Mouse (Mus musculus) olfactory bulb, adult 2 months (tissue): ENCODE measurements around the gene Gramd1a.

Experiments used
- CTCF ChIP-seq: fragments of 200-500 bp; IDR thresholded peaks from 2 replicates; pipeline ENCODE4 v1.5.1; 2012; ENCODE audit warnings: low read depth, mild to moderate bottlenecking, low read length, moderate library complexity; ENCODE audit not compliant: insufficient read depth
- POLR2A ChIP-seq: fragments of 200-500 bp; IDR thresholded peaks from 2 replicates; pipeline ENCODE4 v1.6.1; 2012; ENCODE audit warnings: mild to moderate bottlenecking, low read depth, low read length, moderate library complexity; ENCODE audit not compliant: insufficient read depth

DNA sequence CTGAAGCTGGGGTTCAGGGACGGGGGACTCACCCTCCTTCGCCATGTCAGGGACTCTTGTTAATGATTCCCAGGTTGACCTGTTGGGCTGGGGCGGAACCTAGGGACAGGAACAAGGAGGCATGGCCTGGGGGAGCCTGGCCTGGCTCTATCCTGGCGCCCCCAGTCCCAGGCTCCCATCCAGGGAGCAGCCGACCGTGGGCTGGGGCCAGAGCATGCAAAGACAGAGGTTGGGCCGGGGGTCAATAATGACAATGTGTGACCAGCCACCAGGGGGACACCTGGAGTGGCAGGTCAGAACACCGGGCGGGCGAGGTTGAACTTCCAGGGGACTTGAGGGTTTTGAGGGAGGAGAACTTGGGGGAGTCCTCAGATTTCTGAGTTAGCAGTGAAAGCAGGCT is 41.0 kb downstream of the Gramd1a start:
- TF ChIP-seq CTCF (0 out of 2 replicates have a peak, but pooled peaks have one; percentile 20), POLR2A (no peak)
